Mouse (Mus musculus) olfactory bulb, adult 2 months (tissue): ENCODE results near the gene Arhgap1.

ENCODE experiments used
- CTCF ChIP-seq: fragments of 200-500 bp; IDR thresholded peaks from 2 replicates; pipeline ENCODE4 v1.5.1; 2012; ENCODE audit warnings: low read depth, mild to moderate bottlenecking, low read length, moderate library complexity; ENCODE audit not compliant: insufficient read depth
- POLR2A ChIP-seq: fragments of 200-500 bp; IDR thresholded peaks from 2 replicates; pipeline ENCODE4 v1.6.1; 2012; ENCODE audit warnings: mild to moderate bottlenecking, low read depth, low read length, moderate library complexity; ENCODE audit not compliant: insufficient read depth

- TF ChIP-seq POLR2A (no peak), CTCF (no peak)
Observed at GRCm38 (mm10) chr2:91635486-91635885, 14.2 kb upstream of the Arhgap1 start.
